Mouse (Mus musculus) large intestine, adult 2 months (tissue): ENCODE results near the gene Il15ra. TPM values are rescaled to one million over a fixed set of nuclear protein-coding genes. Genes with fewer than 3 reads are reported as not detected.
"Not testable (repeated sequence)": the region's sequence is repeated elsewhere in the genome, so short reads cannot be mapped to it uniquely, and the experiment has no call there.

ENCODE experiments used
- DNase-seq: peaks from one replicate; pipeline ENCODE4 v3.0.0-alpha.2; 2012; ENCODE audit warnings: low read depth, low spot score
- WGBS: fragments of 180-500 bp; shearing (Covaris S2); methylation state at CpG from one replicate; pipeline ENCODE4 v1.1.7; 2018; 5-methylcytosine and 5-hydroxymethylcytosine counted together
- polyA plus RNA-seq: library from polyadenylated mRNA; depleted of rRNA; stranded (reverse); fragments of >200 nt; gene quantifications from 2 replicates; pipeline ENCODE4 v1.2.3, GENCODE M21; 2012

Gene Il15ra
- polyA plus RNA-seq, 1 experiment = 27.5 TPM

DNA sequence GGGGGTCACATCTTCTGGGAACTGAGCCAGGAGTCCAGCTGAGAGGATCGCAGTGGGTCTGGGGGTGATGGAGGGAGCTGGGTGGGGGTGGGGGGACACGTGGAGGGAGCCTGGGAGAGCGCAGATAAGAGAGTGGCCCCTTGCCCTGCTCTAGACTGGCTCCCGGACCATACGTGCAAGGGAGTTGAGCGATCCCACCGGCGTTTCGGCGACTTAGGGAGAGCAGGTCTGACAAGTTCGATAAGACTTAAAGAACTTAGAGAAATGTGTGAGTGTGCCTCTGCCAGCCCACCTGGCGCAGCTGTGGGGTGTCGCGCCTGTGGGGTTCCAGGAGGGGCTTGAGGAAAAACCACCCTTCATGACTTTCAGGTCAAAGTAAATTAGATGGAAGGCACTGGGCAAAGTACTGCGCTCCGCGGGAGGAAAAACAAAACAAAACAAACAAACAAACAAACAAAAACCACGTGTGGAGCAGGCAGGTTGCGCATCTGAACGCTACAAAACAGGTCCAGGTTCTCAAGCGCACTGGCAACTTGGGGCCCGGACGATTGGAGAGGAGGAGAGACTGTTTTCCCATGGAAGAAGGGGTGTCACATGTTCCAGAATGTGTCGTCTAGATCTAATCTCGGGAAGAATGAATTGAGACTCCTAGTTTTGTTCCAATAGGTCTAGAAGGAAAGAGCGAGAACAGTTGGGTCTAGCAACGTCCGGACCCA is 1.1 kb downstream of the Il15ra start:
- WGBS = 4% methylated on average over 28 of the region's 28 CpGs
- DNase-seq = no peak

DNA sequence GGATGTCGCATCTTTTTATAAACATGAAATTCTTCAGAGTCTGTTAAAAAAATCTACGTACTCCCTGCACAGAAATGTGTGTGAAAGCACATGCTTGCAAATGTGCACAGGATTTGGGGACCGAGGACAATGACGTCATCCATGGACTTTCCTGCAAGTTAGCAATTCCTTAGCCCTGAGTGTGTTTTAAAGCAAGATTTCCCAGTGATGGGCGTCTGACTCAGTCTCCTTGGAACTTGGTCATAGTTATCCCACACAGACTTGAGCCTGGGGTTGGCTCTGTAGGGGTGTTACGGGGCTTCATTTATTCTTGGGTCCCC is 1.6 kb downstream of the Il15ra start:
- no peak for DNase-seq
- 40% methylated on average over 6 of the region's 6 CpGs for WGBS

DNA sequence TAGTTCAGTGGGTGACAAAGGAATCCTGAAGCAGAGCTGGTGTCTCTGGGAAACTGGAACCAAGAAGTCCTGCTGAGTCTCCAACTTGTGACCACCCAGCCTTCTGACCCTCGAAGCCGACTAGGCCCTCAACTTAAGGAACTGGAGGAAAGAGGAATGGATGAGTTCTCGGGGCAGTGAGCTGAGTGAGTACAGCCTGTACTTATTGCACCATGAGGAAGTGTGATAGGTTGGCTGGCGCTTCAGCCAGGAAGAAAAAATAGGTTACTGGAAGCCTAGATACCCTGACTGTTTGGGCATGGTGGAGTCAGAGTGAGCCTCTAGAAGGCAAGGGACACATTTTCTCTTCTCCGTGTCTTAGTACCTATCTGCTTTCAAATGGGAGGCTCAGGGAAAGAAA is 3.4 kb downstream of the Il15ra start:
- DNase-seq = no peak
- WGBS = 76% methylated on average over 5 of the region's 5 CpGs

DNA sequence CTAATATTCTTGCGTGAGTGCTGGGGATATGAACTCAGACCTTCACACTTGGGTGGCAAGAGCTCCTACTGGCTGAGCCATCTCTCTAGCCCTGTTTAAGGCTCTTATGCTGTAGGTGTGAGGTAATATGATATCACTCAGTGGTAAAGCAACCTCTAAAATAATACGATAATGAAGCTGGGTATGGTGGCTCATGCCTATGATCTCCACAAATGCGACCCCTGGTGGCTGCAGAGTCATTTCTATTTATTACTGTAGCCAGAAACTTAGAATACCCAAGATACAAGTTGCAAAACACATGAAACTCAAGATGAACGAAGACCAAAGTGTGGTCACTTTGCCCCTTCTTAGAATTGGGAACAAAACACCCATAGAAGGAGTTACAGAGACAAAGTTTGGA is 5.0 kb downstream of the Il15ra start:
- DNase-seq = not testable (repeated sequence)
- 54% methylated on average over 4 of the region's 4 CpGs for WGBS

DNA sequence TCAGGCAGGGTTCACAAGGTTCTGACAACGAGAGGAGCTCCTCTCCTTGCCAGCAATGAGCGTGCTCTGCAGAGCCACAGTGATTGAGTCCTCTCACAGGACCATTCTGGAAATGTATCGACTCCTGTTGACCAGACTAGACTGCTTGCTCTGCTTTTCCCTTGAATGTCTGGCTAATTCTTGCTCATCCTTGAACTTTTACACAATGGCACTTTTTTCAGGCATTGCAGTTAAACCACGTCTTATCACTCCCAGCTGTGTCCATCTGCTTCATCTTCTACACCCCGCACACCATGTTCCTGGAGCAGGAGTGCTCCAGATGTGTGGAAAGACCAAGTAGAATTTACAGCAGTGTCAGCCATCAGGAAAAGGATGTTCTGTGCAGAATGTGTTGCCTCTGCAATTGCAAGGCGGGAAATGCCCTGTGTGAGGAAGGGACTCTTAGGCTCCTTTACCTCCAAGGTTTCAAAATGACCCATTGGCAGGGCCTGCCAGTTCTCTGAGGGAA is 7.4 kb downstream of the Il15ra start:
- 71% methylated on average over 6 of the region's 6 CpGs for WGBS
- DNase-seq = no peak

DNA sequence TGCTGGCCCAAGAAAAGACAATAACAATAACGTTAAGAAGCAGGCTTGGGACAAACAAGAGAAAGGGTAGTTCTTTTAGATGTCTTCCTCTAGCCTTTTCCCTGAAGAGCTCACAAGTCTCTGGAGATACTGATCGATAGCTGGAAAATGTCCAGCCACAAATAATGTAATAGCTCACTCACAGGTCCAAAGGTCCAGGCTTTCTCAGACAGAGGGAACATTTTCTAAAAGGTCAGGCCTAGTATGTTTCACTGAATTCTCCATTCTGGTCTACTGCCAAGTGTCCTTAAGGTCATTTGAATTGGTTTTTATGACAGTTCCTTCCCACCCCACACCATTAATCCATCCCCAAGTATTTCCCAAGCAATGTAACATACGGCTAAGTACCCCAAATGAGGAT is 7.9 kb downstream of the Il15ra start:
- DNase-seq = no peak
- WGBS = 21% methylated on average over 3 of the region's 3 CpGs

DNA sequence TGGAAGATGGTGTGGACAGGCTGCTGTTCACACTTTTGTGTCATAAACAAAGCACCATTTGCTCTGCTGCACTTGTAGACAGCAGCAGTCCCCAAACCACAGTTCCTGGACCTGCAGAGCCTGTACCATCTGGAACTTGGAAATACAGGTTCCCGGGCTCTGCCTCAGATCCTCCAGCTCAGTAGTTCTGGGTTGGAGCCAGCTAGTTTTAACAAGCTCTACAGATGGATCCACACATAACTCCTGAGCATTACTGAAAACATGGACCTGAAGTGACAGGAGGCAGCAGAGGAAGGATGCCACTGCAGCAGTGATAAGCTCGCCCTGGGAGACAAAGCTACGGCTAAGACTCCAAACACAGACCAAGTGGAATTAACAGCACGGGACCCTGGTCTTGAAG is 9.4 kb downstream of the Il15ra start:
- no peak for DNase-seq
- WGBS = 88% methylated on average over 4 of the region's 4 CpGs

DNA sequence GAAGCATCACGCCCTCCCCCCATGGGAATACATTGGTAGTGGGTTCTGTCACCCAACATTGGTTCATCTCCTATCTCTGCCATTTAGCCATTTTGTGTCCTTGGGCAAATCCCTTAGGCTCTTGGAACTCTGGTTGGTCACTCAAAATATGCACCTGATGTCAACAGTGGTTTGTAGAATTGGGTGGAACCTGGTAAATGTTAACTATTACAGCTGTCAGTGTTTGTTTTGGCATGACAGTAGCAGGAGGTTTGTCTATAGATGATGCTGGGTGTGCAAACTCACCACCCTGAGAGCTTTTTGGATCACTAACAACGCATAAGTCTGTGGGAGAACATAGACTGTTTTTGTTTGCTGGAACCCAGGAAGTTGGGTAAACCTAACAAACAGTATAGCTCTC is 13.5 kb downstream of the Il15ra start:
- WGBS = 57% methylated on average over 2 of the region's 2 CpGs

DNA sequence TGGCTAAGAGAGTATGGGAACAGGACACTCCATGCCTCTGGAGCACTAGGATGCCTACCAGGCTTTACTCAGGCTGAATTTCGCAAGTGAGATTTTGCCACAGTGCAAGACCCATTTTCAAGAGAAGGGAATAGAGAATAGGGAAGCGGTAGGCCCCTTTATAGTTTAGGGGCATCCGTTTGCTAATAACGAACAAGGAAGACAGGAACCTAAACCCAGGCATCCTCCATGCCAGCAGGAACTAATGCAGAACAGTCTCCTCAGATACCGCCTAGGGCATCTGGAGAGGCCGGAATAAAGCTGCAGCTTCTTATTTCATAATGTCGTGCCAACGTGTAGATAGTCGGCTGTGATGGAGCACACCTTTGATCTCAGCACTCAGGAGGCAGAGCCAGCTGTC is 17.5 kb downstream of the Il15ra start:
- DNase-seq = no peak
- 85% methylated on average over 9 of the region's 9 CpGs for WGBS

More for the DNA sequence above, 13.5 kb downstream of the Il15ra start:
- no peak for DNase-seq

DNA sequence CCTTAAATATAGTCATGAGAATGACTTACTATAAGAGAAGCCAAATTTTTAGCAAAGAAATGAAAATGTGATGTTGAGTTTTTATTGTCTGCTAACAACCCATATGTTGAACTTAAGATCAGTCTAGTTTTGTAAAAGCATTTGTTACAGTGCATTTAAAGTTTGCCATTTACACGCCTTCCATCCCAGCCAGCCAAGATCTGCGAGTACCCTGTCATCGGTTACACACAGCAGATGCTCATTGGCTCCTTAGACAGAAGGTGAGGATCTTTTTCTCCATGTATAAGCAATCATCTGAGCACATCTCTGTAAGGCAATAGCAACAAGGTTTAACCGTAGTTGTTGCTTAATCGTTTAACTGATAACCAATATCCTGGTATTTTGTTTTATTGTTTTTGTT is 22.5 kb downstream of the Il15ra start:
- WGBS = 94% methylated on average over 5 of the region's 5 CpGs

DNA sequence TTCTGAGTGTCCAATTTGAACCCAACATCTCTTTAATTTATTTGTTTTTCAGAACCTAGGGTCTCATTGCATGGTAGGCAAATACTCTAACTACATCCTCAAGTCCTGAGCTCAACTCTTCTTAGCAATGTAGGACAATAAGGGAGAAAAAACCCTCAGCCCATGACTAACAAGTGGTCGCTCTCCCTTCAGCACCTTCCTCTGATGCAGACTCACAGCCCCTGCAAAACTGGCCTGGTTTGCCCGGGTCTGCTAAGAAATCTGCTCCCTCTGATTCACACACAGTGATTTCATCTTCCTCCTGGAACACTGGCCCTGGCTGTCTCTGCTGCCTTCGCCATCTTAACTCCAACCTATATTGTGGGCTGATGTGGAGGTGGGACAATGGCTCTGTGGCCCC is 24.0 kb downstream of the Il15ra start:
- no peak for DNase-seq
- 67% methylated on average over 3 of the region's 3 CpGs for WGBS

More for the DNA sequence above, 22.5 kb downstream of the Il15ra start:
- DNase-seq = no peak

DNA sequence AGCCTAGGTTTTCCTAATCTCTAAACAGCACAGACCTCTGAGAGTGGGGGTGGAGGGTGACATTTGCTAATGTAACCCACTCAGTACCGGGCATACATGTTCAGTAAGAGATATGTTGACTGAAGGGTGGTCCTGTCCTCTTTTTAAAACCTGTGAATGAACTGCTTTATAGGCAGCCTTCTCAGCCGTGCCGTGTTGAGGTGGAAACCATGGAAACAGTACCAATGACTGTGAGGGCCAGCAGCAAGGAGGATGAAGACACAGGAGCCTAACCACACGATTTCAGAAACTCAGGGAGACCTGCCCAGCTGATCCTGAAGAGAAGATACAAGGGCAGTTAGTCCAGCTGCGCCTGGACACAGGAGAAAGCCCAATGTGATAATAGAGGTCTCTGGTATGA is 27.9 kb downstream of the Il15ra start:
- DNase-seq = no peak
- 69% methylated on average over 5 of the region's 5 CpGs for WGBS

DNA sequence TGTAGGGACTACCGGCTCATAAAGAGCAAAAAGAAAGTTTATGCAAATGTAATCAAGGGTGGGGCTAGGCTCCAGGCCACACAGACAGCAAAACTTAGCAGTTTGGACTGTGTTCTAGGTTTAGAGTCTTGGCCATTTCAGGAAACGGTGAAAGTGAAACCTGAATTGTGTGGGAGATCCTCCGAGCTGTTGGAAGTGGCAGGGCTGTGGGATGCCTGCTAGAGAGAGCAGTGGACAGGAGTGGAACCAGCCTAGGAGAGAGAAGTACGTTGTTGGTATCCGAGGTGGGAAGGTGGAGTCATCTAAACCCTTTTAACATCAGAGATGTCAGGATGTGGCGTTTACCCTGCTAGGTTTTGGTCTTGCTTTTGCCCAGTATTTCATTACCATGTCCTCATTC is 30.8 kb downstream of the Il15ra start:
- peak; percentile 39 for DNase-seq
- 41% methylated on average over 6 of the region's 6 CpGs for WGBS

DNA sequence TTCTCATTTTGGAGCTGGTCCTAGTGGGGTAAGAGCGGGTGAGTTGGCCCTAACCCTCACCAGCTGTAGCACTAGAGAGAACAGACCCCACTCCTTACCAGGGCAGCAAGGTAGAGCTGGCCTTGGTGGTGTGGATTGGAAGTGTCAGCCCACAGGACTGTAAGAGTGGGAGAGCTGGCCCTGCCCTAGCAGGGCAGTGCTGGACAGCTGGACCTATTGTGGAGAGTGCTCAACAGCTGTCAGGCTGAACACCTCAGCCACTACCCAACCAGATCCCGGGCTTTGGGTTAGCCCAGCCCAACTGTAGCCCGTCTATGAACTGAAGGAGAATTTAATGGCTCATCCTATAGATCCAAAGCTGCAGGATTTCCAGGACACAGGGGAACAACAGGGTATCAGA is 33.7 kb downstream of the Il15ra start:
- DNase-seq = no peak
- WGBS = 88% methylated on average over 3 of the region's 3 CpGs

DNA sequence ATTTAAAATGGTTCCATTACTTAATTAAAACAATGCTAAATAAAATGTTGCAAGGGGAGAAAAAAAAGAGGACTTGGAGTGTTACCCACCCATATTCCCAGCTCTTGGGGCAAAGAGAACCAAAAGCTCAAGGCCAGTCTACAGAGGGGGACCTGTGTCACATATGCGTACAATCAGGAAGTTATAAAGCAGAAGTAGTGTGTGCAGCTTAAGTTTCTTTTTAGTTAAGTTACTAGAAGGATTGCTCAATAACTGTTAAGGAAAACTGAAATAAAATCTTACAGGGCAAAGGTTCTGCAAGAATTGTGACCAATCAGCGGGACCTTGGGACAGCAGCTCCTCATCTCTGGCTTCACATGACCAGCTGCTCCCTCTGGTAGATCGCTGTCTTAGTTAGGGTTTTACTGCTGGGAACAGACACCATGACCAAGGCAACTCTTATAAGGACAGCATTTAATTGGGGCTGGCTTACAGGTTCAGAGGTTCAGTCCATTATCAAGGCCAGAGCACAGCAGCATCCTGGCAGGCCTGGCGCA is 34.5 kb downstream of the Il15ra start:
- no peak for DNase-seq
- WGBS = 65% methylated on average over 4 of the region's 4 CpGs

DNA sequence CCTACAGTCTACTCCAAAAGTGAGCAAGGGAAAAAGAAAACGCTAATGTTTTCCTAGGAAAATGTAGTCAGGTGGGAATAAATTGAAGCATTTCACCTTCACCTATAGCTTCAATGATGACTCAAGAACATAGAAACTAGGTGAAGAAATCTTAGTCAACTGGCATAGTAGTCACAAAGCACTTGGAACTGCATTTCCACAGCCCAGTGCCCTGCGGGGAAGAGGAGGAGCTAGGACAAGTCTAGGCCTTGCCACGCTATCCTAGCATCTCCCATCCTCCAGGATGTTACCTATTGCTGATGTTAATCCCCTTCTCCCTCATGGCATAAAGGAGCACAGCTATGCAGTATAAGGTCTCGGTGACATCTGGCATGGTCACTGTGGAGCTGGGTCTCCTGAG is 57.5 kb downstream of the Il15ra start:
- 93% methylated on average over 4 of the region's 4 CpGs for WGBS
- no peak for DNase-seq

DNA sequence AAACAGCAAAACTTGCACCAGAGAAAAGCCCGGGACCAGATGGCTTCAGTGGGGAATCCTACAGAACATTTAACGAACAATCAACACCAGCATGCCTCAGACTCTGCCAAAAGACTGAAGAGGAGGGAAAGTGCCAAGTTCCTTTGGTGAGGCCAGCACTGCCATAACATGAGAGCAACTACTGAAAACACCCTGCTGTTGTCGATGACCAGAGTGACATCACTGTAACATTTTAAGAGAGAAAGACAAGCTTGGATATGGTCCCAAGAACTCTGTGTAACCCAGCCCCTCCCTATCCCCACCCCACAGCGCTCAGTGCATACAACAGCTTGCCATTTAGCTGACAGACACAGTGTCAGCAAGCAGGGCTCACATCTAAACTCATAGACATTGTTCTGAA is 60.6 kb downstream of the Il15ra start:
- no peak for DNase-seq
- WGBS = 56% methylated on average over 4 of the region's 4 CpGs

DNA sequence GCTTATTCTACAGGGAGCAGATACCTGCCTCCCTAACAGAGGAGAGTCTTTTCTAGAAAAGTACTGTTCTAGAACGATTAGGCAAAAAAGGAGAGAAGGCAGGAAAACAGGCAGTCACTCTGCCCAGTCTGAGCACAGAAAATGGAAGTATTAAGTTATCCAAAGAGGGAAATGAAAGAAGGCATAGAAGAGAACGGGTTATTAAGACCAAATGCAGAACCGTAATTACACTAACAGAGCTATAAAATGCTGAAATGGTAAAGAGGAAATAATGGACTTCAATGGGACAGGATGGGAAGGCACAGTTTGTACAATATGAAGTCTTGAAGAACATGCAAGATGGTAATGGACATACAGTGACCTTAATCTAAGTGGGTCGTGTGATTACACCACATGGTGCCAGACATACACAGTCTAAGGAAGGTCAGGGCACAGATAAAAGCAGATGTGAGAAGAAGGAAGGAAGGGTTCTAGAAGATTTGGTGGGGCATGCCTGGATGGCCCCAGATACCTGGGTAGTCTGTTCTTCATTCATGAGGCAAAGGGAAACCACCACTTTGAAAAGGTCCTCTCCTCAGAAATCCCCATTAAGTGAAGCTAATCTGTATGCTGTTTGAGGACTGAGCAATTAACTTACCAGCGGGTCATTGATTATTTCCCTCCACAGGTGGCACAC is 61.5 kb downstream of the Il15ra start:
- WGBS = 67% methylated on average over 5 of the region's 5 CpGs
- DNase-seq = no peak

DNA sequence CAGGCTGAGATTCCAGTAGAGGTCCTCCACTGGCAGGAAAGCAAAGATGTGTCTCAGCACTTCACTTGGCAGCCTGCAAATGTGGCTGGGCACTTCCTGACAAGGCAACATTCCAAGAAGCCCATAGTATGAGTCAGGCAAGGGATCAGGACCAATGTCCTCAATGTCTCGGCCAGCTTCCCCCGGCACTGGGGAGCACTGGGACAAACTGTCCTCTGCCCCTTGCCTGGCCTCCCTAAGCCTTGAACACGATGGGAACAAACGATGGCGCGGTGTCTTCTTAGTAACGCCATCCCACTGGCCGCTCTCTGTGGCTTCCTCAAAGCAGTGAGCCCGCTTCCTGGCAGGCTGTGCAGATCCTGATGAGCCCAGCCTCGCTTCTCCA is 62.1 kb downstream of the Il15ra start:
- WGBS = 82% methylated on average over 10 of the region's 10 CpGs
- no peak for DNase-seq

DNA sequence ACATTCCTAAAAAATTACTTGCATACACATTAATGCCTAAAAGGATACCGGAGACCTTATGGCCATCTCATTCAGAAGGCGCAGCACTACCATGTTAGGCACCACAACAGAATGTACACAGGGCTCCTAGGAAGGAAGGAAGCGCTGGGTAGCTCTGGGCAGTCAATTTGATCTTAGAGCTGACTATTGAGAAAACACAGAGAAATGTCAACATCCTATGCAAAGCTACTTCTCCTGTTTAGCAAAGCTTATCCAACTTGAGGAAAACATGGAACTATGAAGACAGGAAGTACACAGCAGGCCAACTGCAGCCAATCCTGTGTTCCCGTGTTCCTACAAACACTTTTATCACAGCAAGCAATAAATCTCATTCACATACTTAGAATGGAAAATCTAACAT is 66.6 kb downstream of the Il15ra start:
- DNase-seq = no peak
- 73% methylated on average over 4 of the region's 4 CpGs for WGBS

DNA sequence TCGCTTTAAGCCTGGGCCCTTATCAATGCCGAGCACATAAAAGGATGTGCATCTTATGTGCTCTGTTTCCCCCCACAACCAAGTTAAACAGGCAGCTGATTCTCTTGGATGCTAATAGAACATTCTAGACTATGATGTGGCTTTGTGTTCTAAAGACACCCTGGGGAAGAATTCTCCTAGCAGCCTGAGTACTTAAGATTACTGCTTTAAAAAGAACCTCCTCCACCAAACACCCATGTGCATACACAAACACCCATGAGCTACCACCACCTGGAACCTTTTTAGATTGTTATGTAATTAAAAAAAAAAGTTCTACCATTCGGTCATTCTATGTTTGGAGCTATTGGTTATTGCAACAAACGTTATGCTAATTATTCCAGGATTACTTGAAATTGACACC is 67.3 kb downstream of the Il15ra start:
- 78% methylated on average over 4 of the region's 4 CpGs for WGBS
- DNase-seq = no peak
